8 mouse cellular contexts compared by ENCODE assay signal in the genomic region with DNA sequence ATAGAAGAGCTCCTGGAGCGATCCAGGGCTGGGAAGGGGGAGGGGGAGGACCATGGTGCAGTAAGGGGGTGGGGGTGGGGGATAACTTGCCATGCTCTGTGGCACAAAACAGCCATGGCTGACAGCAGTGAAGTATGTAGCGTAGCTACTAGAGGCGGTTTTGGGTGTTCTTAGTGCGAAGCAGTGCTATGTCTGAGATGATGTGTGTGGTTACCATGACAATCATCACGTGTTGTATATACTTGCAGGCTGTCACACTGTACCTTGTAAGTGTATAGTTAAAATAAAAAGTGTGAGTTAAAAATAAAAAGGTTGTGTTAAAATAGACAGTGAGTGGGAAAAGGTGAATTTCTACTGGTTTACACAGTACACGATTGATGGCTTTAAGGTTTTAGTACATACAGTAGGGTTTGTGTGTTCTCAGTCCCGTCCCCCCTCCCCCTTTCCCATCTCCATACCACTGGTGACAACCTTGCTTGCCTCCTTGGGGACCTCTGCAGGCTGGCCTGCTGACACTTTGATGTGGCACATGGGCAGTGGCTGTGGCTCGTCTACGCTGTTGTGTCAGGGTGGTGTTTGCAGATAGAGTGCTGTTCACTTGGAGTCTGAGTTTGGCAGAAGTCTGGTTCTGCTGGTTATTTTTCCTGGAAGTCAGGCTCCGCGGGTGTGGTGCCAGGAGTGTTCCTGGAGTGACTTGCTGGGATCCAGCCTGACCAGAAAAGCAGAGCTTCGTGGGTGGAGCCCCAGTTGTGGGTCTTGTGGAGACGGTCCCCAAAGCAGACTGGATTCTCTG. TPM values are rescaled to one million over a fixed set of nuclear protein-coding genes. Genes with fewer than 3 reads are reported as not detected.
A peak's percentile ranks its signal among the peaks of the same experiment; 100 is the strongest.
DNase-seq lines count a peak whose midpoint lies in the region; ATAC-seq lines count a peak whose summit lies in the region.

No protein-coding gene starts in this region.

- H3K4me3 ChIP-seq in intestine, embryonic 15.5 days (replicated peaks): no peak overlapping the region

- no peak overlapping the region for H3K27ac ChIP-seq in intestine, embryonic 15.5 days

- H3K9ac ChIP-seq in intestine, embryonic 15.5 days: no peak overlapping the region

- peaks cover 15% of the 10 kb centered on the region for H3K4me1 ChIP-seq in intestine, embryonic 15.5 days (replicated peaks)

- WGBS in intestine, embryonic 15.5 days: 44% methylated on average over 13 of the region's 13 CpGs

- peak; percentile 61 for ATAC-seq in intestine, embryonic 15.5 days

- no peaks in the 10 kb centered on the region for H3K36me3 ChIP-seq in intestine, embryonic 15.5 days

- no peaks in the 10 kb centered on the region for H3K27me3 ChIP-seq in intestine, embryonic 15.5 days (replicated peaks)

- DNase-seq in adrenal gland, postnatal 10 days: peak; percentile 56
- no peak for DNase-seq in adrenal gland, postnatal 14 days
- peak; percentile 30 for DNase-seq in T-cell, adult 2 months (ENCODE audit: low spot score)
- peak; percentile 56 for DNase-seq in heart, adult 8-10 months (ENCODE audit: low spot score)
- peak; percentile 62 to 78 for DNase-seq in lung, postnatal 4 days
- no peak for DNase-seq in thymus, postnatal 10 days (ENCODE audit: low spot score in 2 of 2)
- DNase-seq in spleen, adult 12 weeks (ENCODE audit: low spot score): no peak

- H3K4me2 ChIP-seq in intestine, embryonic 15.5 days (replicated peaks): no peak overlapping the region; the same call in 1 of the 2 replicates

- H3K9me3 ChIP-seq in intestine, embryonic 15.5 days: no peaks in the 10 kb centered on the region

RNA-seq across cellular contexts. Expression of a gene that starts 21.8 kb away (rescaled TPM):
- 100 to 1,000 TPM; 189 to 306 TPM for total RNA-seq in adrenal gland, postnatal 10 days (2021)
- total RNA-seq in adrenal gland, postnatal 14 days (2021): 285 and 347 TPM in 2 replicates
- total RNA-seq in heart, adult 8-10 months (2022): 10 to 100 TPM; 26.6 to 33.0 (median 29.9) TPM
- polyA plus RNA-seq in intestine, embryonic 15.5 days (2015; fragmentation: Nextera tagmentation; extraction: Ambion mirVana): 70.9 and 76.9 TPM in 2 replicates

Comparison
In these comparisons a context has a peak if more than half of its experiments do, and no peak if none do; other contexts are left out.
1. DNase-seq: peak in adrenal gland, postnatal 10 days (single experiment), T-cell, adult 2 months (single experiment), heart, adult 8-10 months (single experiment) and lung, postnatal 4 days (2 of 2); none in adrenal gland, postnatal 14 days (single experiment), thymus, postnatal 10 days (0 of 2) and spleen, adult 12 weeks (single experiment).